13 mouse cellular contexts compared by ENCODE assay signal in genomic region chr11:109593200-109593981, GRCm38 (mm10). TPM values are rescaled to one million over a fixed set of nuclear protein-coding genes. Genes with fewer than 3 reads are reported as not detected.
DNase-seq lines count a peak whose midpoint lies in the region; ATAC-seq lines count a peak whose summit lies in the region.
"Had no signal": no experiment of that assay in that cellular context is flagged by ENCODE, and none has a peak within 500 bp of the region (broad histone marks: within the 10 kb centered on the region; RNA-seq: fewer than 3 reads in every experiment).

No protein-coding gene starts in this region.

- H3K4me3 ChIP-seq in kidney, embryonic 15.5 days (replicated peaks) = no peak overlapping the region
- H3K4me3 ChIP-seq: hindbrain, embryonic 13.5 days had no signal

- H3K27ac ChIP-seq in kidney, embryonic 15.5 days = peak overlapping the region; percentile 81
- H3K27ac ChIP-seq: hindbrain, embryonic 13.5 days had no signal

- peak; percentile 86 for ATAC-seq in kidney, embryonic 15.5 days (replicated peaks; ENCODE audit: low FRiP score)

- 11% methylated on average over 6 of the region's 6 CpGs for WGBS in kidney, embryonic 15.5 days

- peaks cover 9% of the 10 kb centered on the region; the same call in 1 of the 2 replicates for H3K36me3 ChIP-seq in kidney, embryonic 15.5 days
- H3K36me3 ChIP-seq: hindbrain, embryonic 13.5 days had no signal

- DNase-seq in kidney, adult 9 months = peak; percentile 31
- DNase-seq in kidney, adult 18-20 months = no peak
- peak; percentile 22 for DNase-seq in embryo, embryonic 9.5 days (ENCODE audit: extremely low spot score)
- DNase-seq in lung, postnatal 4 days = peak; percentile 16 to 37
- no peak for DNase-seq in left cerebral cortex, postnatal 10 days (ENCODE audit: extremely low spot score in 1 of 2, low spot score in 2 of 2)
- no peak for DNase-seq in urinary bladder, postnatal 14 days (ENCODE audit: low spot score)
- DNase-seq in frontal cortex, postnatal 36 days (ENCODE audit: low spot score in 2 of 2) = no peak
- DNase-seq: adrenal gland, adult 8-10 months; cerebellum, postnatal 14 days; right cerebral cortex, postnatal 25 days; thymus, postnatal 36 days had no signal

- peaks cover 22% of the 10 kb centered on the region for H3K4me1 ChIP-seq in kidney, embryonic 15.5 days
- H3K4me1 ChIP-seq: hindbrain, embryonic 13.5 days had no signal

- H3K9me3 ChIP-seq in kidney, embryonic 15.5 days (replicated peaks) = no peaks in the 10 kb centered on the region
- H3K9me3 ChIP-seq: hindbrain, embryonic 13.5 days had no signal

- H3K4me2 ChIP-seq in kidney, embryonic 15.5 days = no peak overlapping the region
- H3K4me2 ChIP-seq: hindbrain, embryonic 13.5 days had no signal

- H3K27me3 ChIP-seq in kidney, embryonic 15.5 days = no peaks in the 10 kb centered on the region
- H3K27me3 ChIP-seq: hindbrain, embryonic 13.5 days had no signal

- no peak overlapping the region for H3K9ac ChIP-seq in kidney, embryonic 15.5 days
- H3K9ac ChIP-seq: hindbrain, embryonic 13.5 days had no signal

- intact Hi-C loops in left cerebral cortex, postnatal 10 days (cut with DNase I) = no loop called here

RNA-seq across cellular contexts. Expression of gene Wipi1, which starts 18.4 kb away (rescaled TPM):
- polyA plus RNA-seq in kidney, embryonic 15.5 days (2015; fragmentation: Nextera tagmentation; extraction: Ambion mirVana) = 35.0 and 35.5 TPM in 2 replicates
- 10 to 100 TPM; 17.2 to 17.5 TPM for total RNA-seq in left cerebral cortex, postnatal 10 days (2021)

RNA-seq across cellular contexts. Expression of gene Prkar1a, which starts 55.8 kb away (rescaled TPM):
- polyA plus RNA-seq in kidney, embryonic 15.5 days (2015; fragmentation: Nextera tagmentation; extraction: Ambion mirVana) = 354 and 359 TPM in 2 replicates
- 100 to 1,000 TPM; 412 to 433 TPM for total RNA-seq in left cerebral cortex, postnatal 10 days (2021)

Comparison
In these comparisons a context has a peak if more than half of its experiments do, and no peak if none do; other contexts are left out.
1. DNase-seq: peak in kidney, adult 9 months (single experiment), embryo, embryonic 9.5 days (single experiment) and lung, postnatal 4 days (2 of 2); none in kidney, adult 18-20 months (single experiment), left cerebral cortex, postnatal 10 days (0 of 2), urinary bladder, postnatal 14 days (single experiment) and frontal cortex, postnatal 36 days (0 of 2).